Mouse (Mus musculus) testis, postnatal 14 days (tissue): ENCODE measurements around the gene Arl14.

Experiments
- DNase-seq: peaks from one replicate; pipeline ENCODE4 v3.0.0; 2021; ENCODE audit warnings: low spot score

Arl14 gene

GRCm38 (mm10) chr3:69221806-69222501, at the start of gene Arl14:
Gene Arl14, plus strand, starts transcription at chr3:69222419.
- no peak for DNase-seq

- no peak for DNase-seq
Measured at GRCm38 (mm10) chr3:69175229-69175628, 47.0 kb upstream of the Arl14 start.

GRCm38 (mm10) chr3:69177168-69177797, 44.9 kb upstream of the Arl14 start:
- no peak for DNase-seq

- DNase-seq: no peak
Measured at GRCm38 (mm10) chr3:69177914-69178313, 44.3 kb upstream of the Arl14 start.

GRCm38 (mm10) chr3:69178365-69179004, 43.7 kb upstream of the Arl14 start:
- DNase-seq: no peak

GRCm38 (mm10) chr3:69181531-69181930, 40.7 kb upstream of the Arl14 start:
- DNase-seq: no peak

GRCm38 (mm10) chr3:69182225-69182624, 40.0 kb upstream of the Arl14 start:
- DNase-seq: no peak

- no peak for DNase-seq
Measured at GRCm38 (mm10) chr3:69185244-69185643, 37.0 kb upstream of the Arl14 start.

GRCm38 (mm10) chr3:69186031-69186430, 36.2 kb upstream of the Arl14 start:
- no peak for DNase-seq

GRCm38 (mm10) chr3:69186643-69187042, 35.6 kb upstream of the Arl14 start:
- DNase-seq: no peak

- DNase-seq: no peak
Measured at GRCm38 (mm10) chr3:69192995-69193394, 29.2 kb upstream of the Arl14 start.

GRCm38 (mm10) chr3:69194496-69194895, 27.7 kb upstream of the Arl14 start:
- DNase-seq: no peak

- DNase-seq: no peak
Measured at GRCm38 (mm10) chr3:69195251-69195650, 27.0 kb upstream of the Arl14 start.

GRCm38 (mm10) chr3:69198098-69198497, 24.1 kb upstream of the Arl14 start:
- no peak for DNase-seq

- DNase-seq: no peak
Measured at GRCm38 (mm10) chr3:69200251-69200650, 22.0 kb upstream of the Arl14 start.

- DNase-seq: no peak
Measured at GRCm38 (mm10) chr3:69201206-69201605, 21.0 kb upstream of the Arl14 start.

- no peak for DNase-seq
Measured at GRCm38 (mm10) chr3:69202876-69203275, 19.3 kb upstream of the Arl14 start.

- no peak for DNase-seq
Measured at GRCm38 (mm10) chr3:69205266-69206054, 16.8 kb upstream of the Arl14 start.

- DNase-seq: no peak
Measured at GRCm38 (mm10) chr3:69206193-69206893, 15.9 kb upstream of the Arl14 start.

- no peak for DNase-seq
Measured at GRCm38 (mm10) chr3:69208441-69209309, 13.5 kb upstream of the Arl14 start.

GRCm38 (mm10) chr3:69212246-69212645, 10.0 kb upstream of the Arl14 start:
- DNase-seq: no peak
